Mouse (Mus musculus) erythroblast, embryonic 14.5 days (primary cell): ENCODE data around the gene Nsmf.

Experiments
- GATA1 ChIP-seq: IDR thresholded peaks from 2 replicates; pipeline ENCODE4 v1.6.1; 2012; ENCODE audit warnings: low read length, inconsistent platforms, mixed read lengths
- TAL1 ChIP-seq: IDR thresholded peaks from 3 replicates; pipeline ENCODE4 v1.6.1; 2012; ENCODE audit warnings: low read length, inconsistent platforms, mixed read lengths

DNA sequence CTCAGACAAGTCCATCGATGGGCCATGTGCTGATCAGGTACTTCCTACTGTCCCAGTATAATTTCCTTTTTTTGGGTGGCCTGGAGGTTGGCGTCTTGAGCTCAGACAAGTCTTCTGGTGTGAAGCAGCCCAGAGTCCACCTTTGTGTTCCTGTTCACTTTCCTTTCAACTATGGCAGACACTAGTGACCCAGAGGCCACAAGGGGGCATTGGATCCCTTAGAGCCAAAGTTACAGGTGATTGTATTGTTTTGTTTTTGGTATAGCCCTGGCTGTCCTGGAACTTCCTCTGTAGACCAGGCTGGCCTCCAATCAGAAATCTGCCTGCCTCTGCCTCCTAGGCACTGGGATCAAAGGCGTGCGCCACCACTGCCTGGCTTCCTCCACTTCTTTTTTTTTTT, 18.2 kb downstream of the Nsmf start:
- TF ChIP-seq TAL1 (no peak), GATA1 (no peak)
